Mouse (Mus musculus) lung, embryonic 16.5 days (tissue): ENCODE results near the gene Sipa1l2. TPM values are rescaled to one million over a fixed set of nuclear protein-coding genes. Genes with fewer than 3 reads are reported as not detected.

Experiments used
- ATAC-seq: fragments of 200-750 bp; cut with Nextera tagmentation; 2 replicates; pipeline ENCODE4 v1.8.0; 2017; ENCODE audit warnings: low read depth, mild to moderate bottlenecking, moderate library complexity
- H3K27ac ChIP-seq: fragments of 300-500 bp; sonication (generic); 2 replicates; pipeline ENCODE4 v1.5.1; 2014; ENCODE audit warnings: mild to moderate bottlenecking, control low read depth, low read length
- H3K27me3 ChIP-seq: fragments of 300-500 bp; sonication (generic); 2 replicates; pipeline ENCODE4 v1.6.1; 2014; ENCODE audit warnings: low read depth, low read length, mixed read lengths; ENCODE audit not compliant: control insufficient read depth, insufficient read depth
- H3K36me3 ChIP-seq: fragments of 300-500 bp; sonication (generic); 2 replicates; pipeline ENCODE4 v1.6.1; 2014; ENCODE audit warnings: low read length; ENCODE audit not compliant: control insufficient read depth, insufficient read depth
- H3K4me1 ChIP-seq: fragments of 300-500 bp; sonication (generic); replicated peaks from 2 replicates; pipeline ENCODE4 v1.6.1; 2014; ENCODE audit warnings: low read length, mixed read lengths; ENCODE audit not compliant: control insufficient read depth, insufficient read depth
- H3K4me2 ChIP-seq: fragments of 300-500 bp; sonication (generic); 2 replicates; pipeline ENCODE4 v1.6.1; 2014; ENCODE audit warnings: low read depth, low read length, control low read depth
- H3K4me3 ChIP-seq: fragments of 300-500 bp; sonication (generic); 2 replicates; pipeline ENCODE4 v1.5.1; 2014; ENCODE audit warnings: mild to moderate bottlenecking, low read length, control low read depth
- H3K9ac ChIP-seq: fragments of 300-500 bp; sonication (generic); 2 replicates; pipeline ENCODE4 v1.6.1; 2014; ENCODE audit warnings: low read length, control low read depth
- H3K9me3 ChIP-seq: fragments of 300-500 bp; sonication (generic); 2 replicates; pipeline ENCODE4 v1.6.1; 2016; ENCODE audit warnings: low read length; ENCODE audit not compliant: control insufficient read depth
- WGBS: fragments of 180-500 bp; shearing (Covaris S2); extraction: QIAGEN DNeasy Blood & Tissue Kit; methylation state at CpG from one replicate; pipeline ENCODE4 v1.1.7; 2014; 5-methylcytosine and 5-hydroxymethylcytosine counted together
- polyA plus RNA-seq: library from polyadenylated mRNA; unstranded; fragments of >200 nt; fragmentation: Nextera tagmentation; extraction: Ambion mirVana; gene quantifications from 2 replicates; pipeline ENCODE4 v1.2.1, GENCODE M21; 2015

The Sipa1l2 gene
- polyA plus RNA-seq, 1 experiment from 2014 or later = 13.3 TPM

DNA sequence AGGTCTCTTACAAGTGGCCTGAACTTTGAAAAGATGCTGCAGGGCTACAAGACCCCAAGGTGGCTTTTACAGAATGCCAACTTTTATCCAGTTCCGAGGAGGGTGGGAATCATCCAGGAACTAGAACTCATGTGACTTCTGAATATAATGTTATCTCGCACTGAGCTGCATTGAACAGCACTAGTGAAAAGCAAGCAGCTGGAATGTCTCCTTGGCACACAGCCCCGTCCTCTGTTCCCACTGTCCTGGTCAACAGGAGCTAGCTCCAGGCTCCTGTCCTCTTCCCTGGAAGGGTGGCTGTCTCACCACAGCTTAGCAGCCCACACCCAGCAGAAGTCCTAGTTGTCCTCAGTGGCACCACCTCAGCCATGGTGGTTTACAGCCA, 124.4 kb downstream of the Sipa1l2 start:
- Histone ChIP-seq H3K27ac (peak overlapping the region; percentile 34), H3K9me3 (no peaks in the 10 kb centered on the region), H3K4me3 (no peak overlapping the region), H3K4me1 (peaks cover 12% of the 10 kb centered on the region), H3K9ac (no peak overlapping the region), H3K27me3 (no peaks in the 10 kb centered on the region), H3K36me3 (peaks cover 24% of the 10 kb centered on the region), H3K4me2 (no peak overlapping the region)
- 28% methylated on average over 3 of the region's 3 CpGs for WGBS
- ATAC-seq = peak; percentile 70

DNA sequence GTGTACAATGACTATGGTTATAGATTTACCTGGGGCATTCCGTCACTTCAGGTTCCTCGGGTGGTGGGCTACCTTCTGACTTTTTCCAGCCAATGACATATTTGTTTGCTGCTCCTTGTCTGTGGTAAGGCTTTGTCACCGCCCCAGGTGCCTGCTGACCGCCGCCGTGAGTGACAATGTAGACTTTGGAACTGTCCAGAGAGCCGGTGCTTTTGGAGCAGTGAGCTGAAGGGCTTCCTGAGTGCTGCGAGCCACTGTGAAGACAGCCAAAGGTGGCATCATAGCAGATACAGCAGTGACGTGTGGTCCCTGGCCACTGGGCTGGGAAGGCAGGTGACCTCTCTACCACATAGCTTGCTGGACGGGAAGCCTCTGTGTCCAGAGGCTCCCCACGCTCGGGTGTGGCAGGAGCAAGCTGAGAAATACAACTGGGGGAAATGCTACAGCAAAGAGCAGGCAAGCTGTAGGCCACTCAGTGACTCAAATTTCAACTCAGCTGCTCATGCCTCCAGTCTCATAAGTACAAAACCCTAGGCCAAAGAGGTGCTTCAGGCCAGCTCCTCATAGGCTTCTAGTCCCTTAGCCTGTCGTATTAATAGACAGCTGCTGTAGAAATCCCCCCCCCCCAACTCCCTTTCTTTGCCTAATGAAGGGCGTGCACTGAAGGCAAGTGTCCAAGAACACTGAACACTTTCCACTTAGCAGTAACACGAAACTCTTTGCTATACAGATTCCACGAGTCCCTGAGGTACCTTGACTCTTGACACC, 125.0 kb downstream of the Sipa1l2 start:
- Histone ChIP-seq H3K27ac (peak overlapping the region; percentile 34), H3K4me1 (peaks cover 12% of the 10 kb centered on the region)

DNA sequence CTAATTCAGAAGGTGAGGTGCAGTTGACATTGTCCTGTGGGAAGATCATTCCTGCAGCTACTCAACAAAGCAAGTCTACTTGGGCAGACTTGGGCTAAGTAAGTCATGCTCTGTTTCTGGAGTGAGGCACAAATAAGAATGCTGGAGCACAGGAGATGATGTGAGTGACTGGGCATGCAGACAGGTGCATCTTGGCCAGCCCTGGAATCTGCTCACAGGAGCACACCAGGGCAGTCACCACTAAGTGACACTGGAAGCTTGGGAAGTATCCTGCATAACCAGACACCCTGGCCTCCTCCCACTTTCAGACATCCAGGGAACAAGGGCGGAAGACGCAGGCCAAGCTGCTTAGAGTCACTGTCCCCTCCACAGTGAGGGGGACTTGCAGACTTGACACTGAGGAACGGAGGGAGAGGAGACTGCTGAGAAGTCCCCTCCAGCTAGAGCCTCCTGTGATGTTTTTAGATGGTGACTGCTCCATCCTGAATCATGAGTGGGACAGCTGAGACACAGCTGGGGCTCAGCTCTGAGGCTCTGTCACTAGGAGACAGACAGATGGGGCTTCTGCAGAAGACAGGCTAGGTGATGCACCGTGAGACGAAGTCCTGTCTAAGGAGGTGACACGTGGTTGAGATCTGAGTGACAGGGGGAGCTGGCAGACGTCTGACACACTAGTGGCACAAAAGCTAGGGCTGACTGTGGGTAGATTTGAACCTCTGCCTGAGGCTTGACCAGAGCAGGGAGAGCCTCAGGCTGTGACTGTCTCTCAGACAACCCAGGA, 134.1 kb downstream of the Sipa1l2 start:
- H3K9ac ChIP-seq = no peak overlapping the region
- H3K4me3 ChIP-seq = no peak overlapping the region
- H3K27ac ChIP-seq = no peak overlapping the region
- peaks cover 20% of the 10 kb centered on the region for H3K36me3 ChIP-seq
- H3K4me2 ChIP-seq = no peak overlapping the region
- 72% methylated on average over 7 of the region's 7 CpGs for WGBS
- no peaks in the 10 kb centered on the region for H3K9me3 ChIP-seq
- no peaks in the 10 kb centered on the region; the same call in 1 of the 2 replicates for H3K4me1 ChIP-seq
- ATAC-seq = no peak
- H3K27me3 ChIP-seq = no peaks in the 10 kb centered on the region

More for the DNA sequence above, 125.0 kb downstream of the Sipa1l2 start:
- H3K9me3 ChIP-seq = no peaks in the 10 kb centered on the region
- peaks cover 24% of the 10 kb centered on the region for H3K36me3 ChIP-seq
- no peaks in the 10 kb centered on the region for H3K27me3 ChIP-seq
- H3K4me3 ChIP-seq = no peak overlapping the region
- WGBS = 69% methylated on average over 16 of the region's 16 CpGs
- H3K4me2 ChIP-seq = no peak overlapping the region
- no peak overlapping the region for H3K9ac ChIP-seq
- peak; percentile 51 for ATAC-seq

DNA sequence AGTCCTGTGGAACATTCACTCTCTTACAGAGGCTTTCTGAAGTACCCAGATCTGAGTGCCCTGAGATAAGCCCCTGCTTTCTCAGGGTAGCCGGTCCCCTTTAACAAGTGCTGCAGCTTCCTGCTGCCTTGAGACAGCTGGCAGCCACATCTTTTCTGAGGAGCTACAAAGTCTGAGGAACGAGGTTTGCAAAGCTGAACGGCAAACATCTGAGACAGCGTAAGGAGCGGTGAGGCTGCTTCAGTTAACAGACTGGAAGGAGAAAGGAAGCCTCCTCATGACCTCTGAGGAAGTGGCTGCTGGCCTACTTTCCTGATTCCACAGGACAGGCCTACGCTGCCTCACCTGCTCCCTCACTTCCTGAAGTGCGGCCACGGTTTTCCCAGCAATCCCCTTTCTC, 135.5 kb downstream of the Sipa1l2 start:
- Histone ChIP-seq H3K4me3 (no peak overlapping the region), H3K27me3 (no peaks in the 10 kb centered on the region), H3K4me2 (no peak overlapping the region), H3K4me1 (no peaks in the 10 kb centered on the region; the same call in 1 of the 2 replicates), H3K36me3 (peaks cover 14% of the 10 kb centered on the region), H3K9ac (no peak overlapping the region), H3K27ac (peak overlapping the region; percentile 14; the same call in 1 of the 2 replicates), H3K9me3 (no peaks in the 10 kb centered on the region)
- ATAC-seq = no peak
- WGBS = 39% methylated on average over 8 of the region's 8 CpGs

- Histone ChIP-seq H3K9me3 (no peaks in the 10 kb centered on the region), H3K4me2 (no peak overlapping the region), H3K27ac (no peak overlapping the region), H3K27me3 (no peaks in the 10 kb centered on the region), H3K4me1 (peaks cover 2% of the 10 kb centered on the region; the same call in 1 of the 2 replicates), H3K4me3 (no peak overlapping the region), H3K36me3 (peaks cover 10% of the 10 kb centered on the region), H3K9ac (no peak overlapping the region)
- 36% methylated on average over 3 of the region's 3 CpGs for WGBS
- peak; percentile 44; the same call in 1 of the 2 replicates for ATAC-seq
These were observed 138.3 kb downstream of the Sipa1l2 start for GRCm38 (mm10) chr8:125431321-125431720.

- WGBS = 66% methylated on average over 5 of the region's 5 CpGs
- Histone ChIP-seq H3K9me3 (no peaks in the 10 kb centered on the region), H3K4me3 (no peak overlapping the region), H3K27ac (no peak overlapping the region), H3K36me3 (peaks cover 10% of the 10 kb centered on the region), H3K27me3 (no peaks in the 10 kb centered on the region), H3K4me2 (no peak overlapping the region), H3K4me1 (peaks cover 2% of the 10 kb centered on the region; the same call in 1 of the 2 replicates), H3K9ac (no peak overlapping the region)
- no peak for ATAC-seq
These were observed 138.8 kb downstream of the Sipa1l2 start for GRCm38 (mm10) chr8:125430796-125431195.

DNA sequence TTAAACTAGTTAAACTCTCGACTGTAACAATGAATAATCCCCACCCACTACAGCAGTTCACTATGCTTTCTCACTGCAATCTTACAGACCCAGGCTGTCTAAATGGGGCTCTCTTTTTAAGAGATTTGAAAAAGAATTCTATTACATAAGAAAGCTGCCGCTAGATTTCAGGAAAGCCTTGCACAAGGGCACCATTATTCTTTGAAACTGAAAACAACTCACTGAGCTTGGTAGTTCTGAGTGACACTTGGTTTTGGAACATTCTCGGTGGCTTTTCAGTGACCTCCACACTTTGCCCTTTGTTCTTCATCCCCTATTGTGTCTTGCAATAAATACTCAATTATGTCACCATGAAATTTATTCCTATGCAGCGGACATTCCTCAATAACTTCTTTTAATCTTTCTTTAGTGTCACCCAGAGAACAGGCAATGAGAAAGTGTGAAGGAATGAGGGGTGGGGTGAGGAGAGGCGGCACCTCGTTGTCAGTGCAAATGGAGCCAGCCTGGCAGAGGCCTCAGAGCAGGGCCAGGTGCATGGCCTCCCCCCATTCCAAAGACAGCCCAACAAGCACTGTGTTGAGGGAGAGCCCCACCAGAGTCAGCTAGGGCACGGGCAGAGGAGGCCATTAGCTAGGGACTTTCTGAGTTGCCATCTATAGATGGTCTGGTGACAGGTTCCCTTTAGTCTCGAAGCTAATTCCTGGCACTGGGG, 140.5 kb downstream of the Sipa1l2 start:
- Histone ChIP-seq H3K4me2 (no peak overlapping the region), H3K9me3 (no peaks in the 10 kb centered on the region), H3K9ac (no peak overlapping the region), H3K36me3 (peaks cover 10% of the 10 kb centered on the region; the same call in 1 of the 2 replicates), H3K4me3 (no peak overlapping the region), H3K27me3 (no peaks in the 10 kb centered on the region), H3K4me1 (peaks cover 2% of the 10 kb centered on the region; the same call in 1 of the 2 replicates), H3K27ac (no peak overlapping the region)
- ATAC-seq = no peak
- WGBS = 68% methylated on average over 8 of the region's 8 CpGs

GRCm38 (mm10) chr8:125423861-125424260, 145.7 kb downstream of the Sipa1l2 start:
- Histone ChIP-seq H3K36me3 (peaks cover 7% of the 10 kb centered on the region; the same call in 1 of the 2 replicates), H3K27me3 (no peaks in the 10 kb centered on the region), H3K4me2 (no peak overlapping the region), H3K9me3 (no peaks in the 10 kb centered on the region), H3K9ac (no peak overlapping the region), H3K4me1 (0 out of 2 replicates have a peak, but pooled peaks cover 2% of the 10 kb centered on the region), H3K27ac (no peak overlapping the region), H3K4me3 (no peak overlapping the region)
- 62% methylated on average over 10 of the region's 10 CpGs for WGBS
- ATAC-seq = peak; percentile 43; the same call in 1 of the 2 replicates
